Mouse (Mus musculus) adipocyte (in vitro differentiated cells): ENCODE results near the gene Gm38392.
"Not testable (repeated sequence)": the region's sequence is repeated elsewhere in the genome, so short reads cannot be mapped to it uniquely, and the experiment has no call there.

Experiments
- DNase-seq: peaks from one replicate; pipeline ENCODE4 v3.0.0-alpha.2; 2016; ENCODE audit warnings: low spot score

Gm38392 gene

GRCm38 (mm10) chr3:88287110-88287509 lies at the start of gene Gm38392:
Gm38392 (minus strand) TSS chr3:88287210.
- DNase-seq: no peak

GRCm38 (mm10) chr3:88336058-88337013 lies 49.3 kb upstream of the Gm38392 start, which contains the start of the genes Tmem79 and Smg5:
Tmem79 (minus strand) TSS chr3:88336148.
Smg5 (plus strand) TSS chr3:88336260.
- peak; percentile 96 for DNase-seq

- peak; percentile 56 for DNase-seq
These were observed 48.5 kb upstream of the Gm38392 start for GRCm38 (mm10) chr3:88335436-88336053.

GRCm38 (mm10) chr3:88334902-88335435 lies 48.0 kb upstream of the Gm38392 start:
- peak; percentile 28 for DNase-seq

- no peak for DNase-seq
These were observed 47.1 kb upstream of the Gm38392 start for GRCm38 (mm10) chr3:88334029-88334658.

GRCm38 (mm10) chr3:88331282-88331681 lies 44.3 kb upstream of the Gm38392 start:
- peak; percentile 60 for DNase-seq

GRCm38 (mm10) chr3:88328956-88329355 lies 41.9 kb upstream of the Gm38392 start:
- DNase-seq: no peak

GRCm38 (mm10) chr3:88324951-88325405 lies 38.0 kb upstream of the Gm38392 start, which contains the start of gene Glmp:
Glmp (plus strand) TSS chr3:88325023.
- DNase-seq: peak; percentile 81

- DNase-seq: no peak
These were observed 12.2 kb upstream of the Gm38392 start for GRCm38 (mm10) chr3:88299172-88299571.

GRCm38 (mm10) chr3:88297321-88297851 lies 10.4 kb upstream of the Gm38392 start:
- DNase-seq: no peak

- DNase-seq: peak; percentile 99
These were observed 9.7 kb upstream of the Gm38392 start, which contains the start of the genes Tsacc and Cct3 for GRCm38 (mm10) chr3:88296561-88297318. Tsacc (minus strand) TSS chr3:88296999. Cct3 (plus strand) TSS chr3:88297116.

- no peak for DNase-seq
These were observed 9.1 kb upstream of the Gm38392 start for GRCm38 (mm10) chr3:88296110-88296560.

GRCm38 (mm10) chr3:88295272-88295671 lies 8.3 kb upstream of the Gm38392 start:
- DNase-seq: not testable (repeated sequence)

- no peak for DNase-seq
These were observed 5.0 kb upstream of the Gm38392 start for GRCm38 (mm10) chr3:88291970-88292369.

- not testable (repeated sequence) for DNase-seq
These were observed 1.2 kb upstream of the Gm38392 start for GRCm38 (mm10) chr3:88288133-88288713.

- not testable (repeated sequence) for DNase-seq
These were observed 1.5 kb downstream of the Gm38392 start for GRCm38 (mm10) chr3:88285565-88285895.

GRCm38 (mm10) chr3:88284815-88285564 lies 2.0 kb downstream of the Gm38392 start:
- DNase-seq: not testable (repeated sequence)

GRCm38 (mm10) chr3:88281141-88281916 lies 5.7 kb downstream of the Gm38392 start:
- not testable (repeated sequence) for DNase-seq

GRCm38 (mm10) chr3:88280035-88280434 lies 7.0 kb downstream of the Gm38392 start:
- DNase-seq: no peak
